Mouse (Mus musculus): ENCODE results near the gene Elk3.

DNA sequence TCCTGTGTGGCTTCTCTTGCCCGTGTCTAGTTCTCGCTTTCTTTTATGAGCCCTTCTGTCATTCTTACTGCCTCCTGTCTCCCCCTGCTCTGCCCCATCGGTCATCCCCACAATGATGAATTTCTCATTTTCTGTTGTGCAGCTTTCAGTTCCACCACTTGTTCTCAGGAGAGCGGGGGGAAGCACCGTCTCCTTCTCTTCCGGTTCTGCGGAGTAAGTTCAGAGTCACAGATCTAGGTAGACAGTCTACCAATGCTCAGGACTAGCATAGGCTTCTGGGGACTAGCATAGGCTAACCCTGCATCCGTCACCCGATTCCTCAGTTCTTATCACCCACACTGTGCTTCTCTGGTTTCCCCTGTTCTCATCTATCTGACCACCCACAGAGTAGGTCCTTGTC lies 45.2 kb upstream of the Elk3 start:
- no peak for TF ChIP-seq CTCF (IDR thresholded peaks at IDR 0.05; ENCODE audit: low read depth, low read length)
- no peak for TF ChIP-seq POLR2A (IDR thresholded peaks at IDR 0.05; ENCODE audit: insufficient read depth, low read length)
